Mouse (Mus musculus): ENCODE measurements around the gene Otog. TPM values are rescaled to one million over a fixed set of nuclear protein-coding genes. Genes with fewer than 3 reads are reported as not detected.

Gene Otog
- under 0.01 and 0.04 TPM in 2 replicates for total RNA-seq (2012; rRNA removed)
- total RNA-seq (2014; rRNA removed): not detected in 2 replicates
- not detected in 2 replicates for polyA plus RNA-seq (2012; ENCODE audit: insufficient read length, low read depth)

DNA sequence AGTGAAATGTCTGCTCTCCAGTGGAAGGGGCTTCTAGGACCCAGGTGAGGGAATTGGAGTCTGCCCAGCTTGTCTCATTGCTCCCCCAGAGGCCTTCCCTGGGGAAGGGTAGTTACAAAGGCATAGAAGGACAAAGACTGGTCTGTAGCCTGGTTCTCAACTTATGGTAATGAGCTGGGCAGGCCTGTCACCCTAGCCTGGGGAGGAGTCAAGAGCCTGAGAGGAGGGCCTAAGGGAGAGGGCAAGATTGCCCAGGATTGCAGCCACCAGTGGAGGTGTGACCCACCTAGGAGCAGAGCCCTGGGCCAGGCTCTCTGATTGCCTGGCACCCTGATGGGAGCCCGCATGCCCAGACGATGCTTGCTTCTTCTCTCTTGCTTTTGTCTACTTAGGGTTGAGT lies at the start of gene Otog:
Gene Otog, plus strand, starts transcription at position 292 of the 400 bp plus-strand sequence.
- Histone ChIP-seq H3K9me3 (replicated peaks; ENCODE audit: low read length) (no peaks in the 10 kb centered on the region), H3K4me1 (ENCODE audit: control insufficient read depth in 1 of 2, insufficient read depth in 2 of 2) (no peaks in the 10 kb centered on the region), H3K27me3 (replicated peaks) (peaks cover 79% of the 10 kb centered on the region), H3K4me3 (replicated peaks in 1 of 3; ENCODE audit: low read depth in 2 of 3, low read length in 2 of 3, poor library complexity in 1 of 3) (no peak within 1 kb of the TSS), H3K79me2 (replicated peaks; ENCODE audit: control insufficient read depth, extremely low read depth, insufficient read depth, poor library complexity, severe bottlenecking) (no peaks in the 10 kb centered on the region), H3K4me2 (ENCODE audit: insufficient read depth, low read depth, poor library complexity, severe bottlenecking) (no peak within 1 kb of the TSS), H3K9ac (ENCODE audit: insufficient read depth, low read depth) (no peak within 1 kb of the TSS), H3K36me3 (replicated peaks in 1 of 2; ENCODE audit: control insufficient read depth in 1 of 2, insufficient read depth in 1 of 2, low read length in 1 of 2) (no peaks in the 10 kb centered on the region), H3K27ac (ENCODE audit: insufficient read depth, low read depth) (no peak within 1 kb of the TSS)
- dilution Hi-C loops (cut with MboI; ENCODE audit: extremely low pct_ligation_motif_present, extremely low pct_unique_long_range_greater_than_20kb, low sequenced_read_pairs) (no loop called here), in situ Hi-C loops (cut with MboI; ENCODE audit: low pct_ligation_motif_present, low pct_unique_long_range_greater_than_20kb, low sequenced_read_pairs) (no loop called here)
- no peak for TF ChIP-seq UBTF (IDR thresholded peaks at IDR 0.05; ENCODE audit: low read depth, low read length)
- no peak for TF ChIP-seq TBP (conservative IDR thresholded peaks at IDR 0.05; ENCODE audit: low read depth, low read length)
- TF ChIP-seq MAFK (IDR thresholded peaks at IDR 0.05; ENCODE audit: insufficient replicate concordance, low read length): no peak
- no peak for TF ChIP-seq IRF4 (IDR thresholded peaks at IDR 0.05; ENCODE audit: low read depth, low read length)
- no peak for TF ChIP-seq NELFE (IDR thresholded peaks at IDR 0.05; ENCODE audit: low read depth, low read length)
- TF ChIP-seq CHD2 (IDR thresholded peaks at IDR 0.05; ENCODE audit: low read length): no peak
- DNase-seq (ENCODE audit: extremely low read depth): no peak

DNA sequence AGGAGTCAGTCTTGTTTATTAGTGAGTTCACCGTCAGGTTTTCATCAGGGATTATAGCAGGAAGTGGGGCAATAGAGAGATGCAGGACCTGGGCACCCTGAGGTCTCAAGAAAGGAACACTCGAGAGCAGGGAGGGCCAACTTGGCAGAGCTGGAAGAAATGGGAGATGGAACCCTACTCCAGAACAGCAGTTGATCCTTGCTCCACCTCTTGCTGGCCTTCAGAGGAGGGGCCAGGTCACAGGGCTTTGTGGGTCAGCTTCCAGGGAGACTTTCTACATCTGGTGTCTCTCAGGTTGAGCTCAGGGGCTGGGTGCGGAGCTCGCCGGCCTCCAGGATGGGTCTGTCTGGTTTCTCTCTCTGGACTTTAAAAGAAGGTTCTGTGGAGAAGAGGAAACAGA lies 45.4 kb upstream of the Otog start:
- Histone ChIP-seq H3K9me3 (replicated peaks; ENCODE audit: low read length) (no peaks in the 10 kb centered on the region), H3K4me3 (replicated peaks in 1 of 3; ENCODE audit: low read depth in 2 of 3, low read length in 2 of 3, poor library complexity in 1 of 3) (no peak overlapping the region), H3K9ac (ENCODE audit: insufficient read depth, low read depth) (no peak overlapping the region), H3K4me1 (ENCODE audit: control insufficient read depth in 1 of 2, insufficient read depth in 2 of 2) (no peaks in the 10 kb centered on the region), H3K36me3 (replicated peaks in 1 of 2; ENCODE audit: control insufficient read depth in 1 of 2, insufficient read depth in 1 of 2, low read length in 1 of 2) (no peaks in the 10 kb centered on the region), H3K27ac (ENCODE audit: insufficient read depth, low read depth) (no peak overlapping the region), H3K4me2 (ENCODE audit: insufficient read depth, low read depth, poor library complexity, severe bottlenecking) (no peak overlapping the region), H3K79me2 (replicated peaks; ENCODE audit: control insufficient read depth, extremely low read depth, insufficient read depth, poor library complexity, severe bottlenecking) (no peaks in the 10 kb centered on the region), H3K27me3 (replicated peaks) (peaks cover 92% of the 10 kb centered on the region)
- in situ Hi-C loops (cut with MboI; ENCODE audit: low pct_ligation_motif_present, low pct_unique_long_range_greater_than_20kb, low sequenced_read_pairs): no loop called here
- dilution Hi-C loops (cut with MboI; ENCODE audit: extremely low pct_ligation_motif_present, extremely low pct_unique_long_range_greater_than_20kb, low sequenced_read_pairs): no loop called here
- TF ChIP-seq RAD21 (IDR thresholded peaks at IDR 0.05; ENCODE audit: low read depth, low read length) (no peak), IRF4 (IDR thresholded peaks at IDR 0.05; ENCODE audit: low read depth, low read length) (no peak), KAT2A (IDR thresholded peaks at IDR 0.05; ENCODE audit: insufficient replicate concordance, low read length) (no peak), EP300 (IDR thresholded peaks at IDR 0.05; ENCODE audit: low read length) (no peak), JUND (conservative IDR thresholded peaks at IDR 0.05; ENCODE audit: low read depth, low read length) (no peak), PAX5 (IDR thresholded peaks at IDR 0.05; ENCODE audit: low read length) (no peak), RCOR1 (conservative IDR thresholded peaks at IDR 0.05; ENCODE audit: low read depth, low read length) (no peak), ZC3H11A (IDR thresholded peaks at IDR 0.05; ENCODE audit: low read depth, low read length) (no peak), MYC (IDR thresholded peaks at IDR 0.05; ENCODE audit: low read depth, low read length) (no peak), USF1 (IDR thresholded peaks at IDR 0.05; ENCODE audit: low read depth, low read length) (no peak), JUN (IDR thresholded peaks at IDR 0.05; ENCODE audit: insufficient read depth, low read depth, low read length) (no peak), MAZ (IDR thresholded peaks at IDR 0.05; ENCODE audit: low read depth, low read length) (no peak), CHD1 (IDR thresholded peaks at IDR 0.05; ENCODE audit: low read depth, low read length) (no peak), CTCF (conservative IDR thresholded peaks at IDR 0.05 in 1 of 2, IDR thresholded peaks at IDR 0.05 in 1 of 2; ENCODE audit: low read depth in 2 of 2, low read length in 2 of 2) (no peak), E2F4 (IDR thresholded peaks at IDR 0.05; ENCODE audit: insufficient replicate concordance, low read depth, low read length) (no peak), POLR2AphosphoS2 (IDR thresholded peaks at IDR 0.05; ENCODE audit: low read depth, low read length) (no peak), ETS1 (conservative IDR thresholded peaks at IDR 0.05; ENCODE audit: low read depth, low read length) (no peak), MXI1 (IDR thresholded peaks at IDR 0.05; ENCODE audit: low read depth, low read length) (no peak), TBP (conservative IDR thresholded peaks at IDR 0.05; ENCODE audit: low read depth, low read length) (no peak)
- no peak for DNase-seq (ENCODE audit: extremely low read depth)

Data from CH12.LX (cell line).